Mouse (Mus musculus) MN1 (cell line): ENCODE results near the gene Enox1.
A peak's percentile ranks its signal among the peaks of the same experiment; 100 is the strongest.

Experiments
- DNase-seq: peaks from one replicate; pipeline ENCODE4 v3.0.0-alpha.2; 2016; ENCODE audit warnings: low spot score

Enox1 gene

DNA sequence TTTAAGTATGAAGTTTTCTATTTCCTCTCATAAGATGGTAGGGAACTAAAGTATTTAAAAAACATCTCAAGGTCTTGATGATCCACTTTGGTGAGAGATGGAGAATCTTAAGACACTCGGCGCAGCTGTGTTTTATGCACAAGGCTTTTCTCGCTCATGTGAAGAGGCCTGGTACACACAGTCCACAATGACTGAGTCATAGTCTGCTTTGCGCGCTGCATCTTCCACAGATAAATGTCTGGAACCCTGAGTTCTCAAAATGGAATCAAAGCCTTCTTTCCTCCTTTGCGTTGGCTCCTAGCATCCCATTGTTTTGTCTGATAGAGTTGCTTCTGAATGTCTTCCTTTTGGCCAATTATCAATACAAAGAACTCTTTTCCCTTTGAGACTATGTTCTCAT is 119.0 kb downstream of the Enox1 start:
- no peak for DNase-seq

DNA sequence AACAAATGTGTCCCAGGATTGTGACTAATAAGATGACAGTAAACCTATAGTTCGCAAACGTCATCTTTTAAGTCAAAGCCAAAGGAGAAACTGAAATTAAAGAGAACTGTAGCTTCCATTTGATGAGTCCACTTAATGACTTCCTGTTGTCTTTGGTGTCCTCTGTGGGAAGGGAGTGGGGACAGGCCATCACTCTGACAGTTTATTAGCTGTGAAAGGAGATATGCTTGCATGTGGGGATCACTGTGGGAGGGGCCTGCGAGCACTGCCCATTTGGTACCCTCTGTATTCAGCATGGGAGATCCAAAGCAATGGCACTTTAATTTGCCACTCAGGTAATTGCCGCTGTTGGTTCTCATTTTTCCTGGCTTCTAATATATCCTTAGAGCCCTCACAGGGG is 122.6 kb downstream of the Enox1 start:
- no peak for DNase-seq

DNA sequence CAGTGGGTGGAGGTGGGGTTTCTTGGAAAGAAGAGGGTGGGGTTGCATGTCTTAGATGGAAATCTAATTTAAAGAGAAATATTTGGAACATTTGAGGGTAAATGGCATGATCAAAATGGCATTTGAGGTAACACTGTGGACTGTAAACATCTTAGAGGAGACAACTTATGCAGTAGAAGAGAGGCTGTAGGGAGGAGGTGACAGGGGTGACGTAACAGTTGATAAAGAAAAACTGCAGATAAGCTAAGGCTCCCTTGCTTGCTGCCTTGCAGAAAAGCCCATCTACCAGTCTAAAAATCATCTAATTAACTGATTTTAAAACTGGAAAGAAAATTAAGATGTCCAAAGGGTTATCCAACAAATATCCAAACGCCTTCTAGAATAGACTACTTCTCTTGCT is 123.9 kb downstream of the Enox1 start:
- DNase-seq = no peak

DNA sequence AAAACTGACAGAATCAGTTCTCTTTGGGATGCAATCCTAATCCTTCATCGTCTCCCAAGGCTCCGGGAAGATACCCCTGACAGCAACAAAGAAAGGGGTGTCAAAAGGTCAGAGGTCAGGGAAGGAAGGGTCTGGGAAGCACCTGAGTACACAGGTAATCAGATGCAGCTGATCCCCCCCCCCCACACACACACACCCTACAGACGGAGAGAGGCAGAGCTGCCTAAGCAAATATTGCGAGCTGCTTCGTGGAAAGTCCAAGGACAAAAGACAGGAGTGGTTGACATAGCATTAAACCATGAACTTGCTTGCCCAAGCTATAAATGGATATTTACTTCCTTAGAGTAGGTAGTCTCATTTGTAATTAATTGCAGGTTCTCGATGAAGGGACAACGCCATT is 124.3 kb downstream of the Enox1 start:
- no peak for DNase-seq

DNA sequence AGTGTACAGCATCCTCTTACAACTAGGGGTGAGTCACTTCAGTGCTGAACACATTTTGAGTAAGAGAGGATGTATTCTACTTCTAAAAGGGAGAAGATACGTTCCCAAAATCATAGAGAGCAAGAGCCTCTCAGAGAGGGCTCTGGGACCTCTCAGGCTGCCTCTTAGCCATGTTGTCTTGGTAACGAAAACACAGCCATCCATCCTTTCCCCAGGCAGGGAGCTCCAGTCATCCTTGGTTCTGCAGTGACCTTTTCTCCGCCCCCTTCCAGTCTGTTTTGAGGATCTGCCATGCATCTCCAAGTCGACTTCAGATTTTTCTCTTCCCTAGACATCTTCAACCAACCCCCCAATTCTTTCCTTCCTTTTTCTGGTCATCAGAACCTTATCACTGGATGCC is 127.4 kb downstream of the Enox1 start:
- DNase-seq = peak; percentile 28

DNA sequence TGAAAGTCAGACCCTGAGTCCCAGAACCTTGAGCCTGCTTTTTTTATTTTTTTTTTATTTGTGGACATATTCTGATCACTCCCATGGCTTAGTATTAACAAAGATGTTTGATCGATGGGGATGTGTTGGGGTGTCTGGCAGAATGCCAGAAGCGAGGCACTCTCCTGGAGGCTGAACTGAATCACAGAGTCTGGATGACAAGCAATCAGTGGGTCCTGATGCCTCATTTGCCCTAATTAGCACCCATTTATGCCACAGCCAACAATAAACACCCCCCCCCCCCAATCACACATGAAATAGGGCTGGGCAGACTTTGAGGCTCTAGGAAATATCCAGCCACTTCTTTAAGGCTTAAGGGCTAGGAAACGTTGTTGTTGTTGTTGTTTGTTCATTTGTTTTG is 128.9 kb downstream of the Enox1 start:
- no peak for DNase-seq

DNA sequence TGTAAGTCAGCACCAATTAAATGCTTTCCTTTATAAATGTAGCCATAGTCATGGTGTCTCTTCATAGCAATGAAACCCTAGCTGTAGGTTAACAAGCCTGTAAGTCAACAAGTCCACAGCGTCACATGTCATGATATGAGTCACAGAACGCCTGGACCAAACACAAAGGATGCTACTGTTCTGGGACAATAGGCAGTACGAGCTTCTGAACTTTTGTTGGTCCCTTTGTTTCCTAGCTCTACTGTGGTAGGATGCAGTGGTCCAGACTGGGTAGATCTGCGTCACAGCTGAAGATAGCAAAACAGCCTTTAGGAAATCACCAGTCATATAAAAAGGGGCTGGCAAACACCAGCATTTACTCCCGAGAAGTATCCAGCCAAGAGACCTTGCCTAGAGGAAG is 135.2 kb downstream of the Enox1 start:
- no peak for DNase-seq

DNA sequence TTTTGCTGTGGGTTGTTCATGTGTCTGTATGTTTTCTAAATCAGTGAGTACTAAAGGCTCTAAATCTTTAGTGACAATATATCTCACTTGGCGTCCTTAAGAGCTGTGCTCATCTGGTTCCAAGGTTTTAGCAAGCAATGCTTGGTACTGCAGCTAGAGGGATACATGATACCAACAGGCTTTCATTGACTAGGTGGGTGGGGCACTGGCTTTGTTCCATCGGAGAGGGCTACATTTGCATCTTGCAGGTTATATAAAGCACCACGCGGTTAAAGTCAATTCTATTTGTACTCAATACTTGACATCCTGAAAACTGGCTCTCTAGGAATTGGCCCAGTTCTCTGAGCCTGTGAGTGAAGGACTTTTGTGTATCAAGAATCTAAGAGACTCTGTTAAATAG is 140.5 kb downstream of the Enox1 start:
- DNase-seq = no peak

DNA sequence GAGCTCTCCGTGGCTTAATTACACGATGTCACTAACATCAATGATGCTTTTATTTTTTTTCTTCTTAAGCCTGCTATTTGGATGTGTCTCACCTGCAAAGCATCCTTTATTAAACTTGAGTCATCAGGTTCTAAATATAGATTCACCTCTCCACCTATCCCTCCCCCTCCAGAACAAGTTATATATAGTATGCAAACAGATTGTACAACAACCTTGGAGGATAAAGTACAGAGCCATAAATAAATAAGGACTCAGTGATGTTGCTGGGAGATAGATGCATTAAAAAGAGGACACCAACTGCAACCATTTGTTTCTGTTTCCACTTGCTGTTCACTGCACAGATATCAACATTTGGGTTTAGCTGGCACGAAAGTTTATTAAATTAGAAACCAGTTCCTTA is 141.8 kb downstream of the Enox1 start:
- no peak for DNase-seq

DNA sequence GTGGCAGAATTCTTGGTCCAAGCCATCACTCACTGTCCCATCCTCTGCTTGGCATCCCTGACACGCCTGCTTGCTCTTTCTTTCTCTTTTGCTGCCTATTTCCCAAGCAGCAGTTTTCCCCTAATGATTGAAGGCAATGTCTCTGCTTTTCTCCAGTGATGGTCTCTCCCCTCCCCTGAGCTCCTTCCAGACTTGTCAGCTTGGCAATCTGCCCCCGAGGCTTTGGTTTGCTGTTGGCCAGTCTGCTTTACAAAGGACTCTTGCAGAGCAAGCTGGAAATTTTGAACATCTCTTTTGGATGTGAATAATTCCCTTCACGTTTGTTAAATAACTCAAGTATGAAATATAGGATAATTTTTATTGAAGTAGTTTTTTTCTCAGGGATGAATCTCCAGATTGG is 153.0 kb downstream of the Enox1 start:
- DNase-seq = peak; percentile 76

DNA sequence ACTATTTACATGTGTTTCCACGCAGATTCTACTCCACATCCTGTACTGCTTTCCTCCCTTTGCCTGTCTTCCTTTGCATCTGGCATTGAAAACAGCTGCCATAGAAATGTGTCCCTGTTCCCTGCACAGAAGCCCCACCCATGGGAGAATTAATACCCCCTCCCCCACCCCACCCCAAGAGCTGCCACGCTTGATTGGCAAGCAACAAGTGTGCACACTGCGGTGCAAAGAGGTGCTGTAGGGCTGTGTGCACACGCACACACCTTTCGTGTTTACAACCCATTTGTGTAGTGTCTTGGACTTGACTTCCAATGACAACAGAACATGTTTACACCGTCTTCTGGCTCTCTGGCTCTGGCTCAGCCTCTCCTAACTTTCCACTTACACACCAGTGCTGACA is 154.9 kb downstream of the Enox1 start:
- no peak for DNase-seq

DNA sequence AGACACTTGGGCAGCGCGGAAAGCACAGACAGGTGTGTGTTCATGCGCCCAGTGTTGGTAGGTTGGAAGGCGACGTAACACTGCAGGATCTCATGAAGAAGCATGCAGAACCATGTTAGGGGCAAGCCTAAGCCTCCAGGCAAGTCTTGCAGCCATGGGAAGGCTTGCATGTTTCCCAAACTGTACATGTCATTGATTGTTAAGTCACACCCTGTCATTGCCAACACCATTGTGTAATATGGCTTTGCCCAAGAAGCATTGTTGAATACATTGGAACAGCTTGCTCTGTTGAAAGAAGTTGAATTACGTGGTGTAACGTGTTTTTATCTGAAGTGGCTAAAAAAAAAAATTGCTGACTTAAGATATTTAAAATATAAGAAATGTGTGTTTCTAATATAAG is 162.8 kb downstream of the Enox1 start:
- no peak for DNase-seq

DNA sequence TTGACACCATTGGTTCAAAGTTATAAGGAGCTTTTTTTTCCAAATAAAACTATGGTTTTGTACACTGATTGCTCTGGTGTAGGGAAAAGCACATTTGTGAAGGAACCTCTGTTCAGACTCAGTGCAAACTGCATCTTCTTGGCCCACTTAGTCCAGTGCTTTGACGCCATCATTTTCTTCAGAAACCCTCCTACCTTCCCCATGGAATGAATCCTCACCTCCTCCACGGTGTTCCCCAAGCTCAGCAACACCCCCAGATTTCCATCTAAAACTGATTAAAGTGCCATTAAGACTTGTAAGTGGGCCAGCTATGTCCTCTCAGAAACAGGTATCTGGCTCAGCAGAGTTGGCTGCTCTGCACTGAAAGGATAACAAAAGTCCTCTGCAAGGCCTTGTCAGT is 167.8 kb downstream of the Enox1 start:
- DNase-seq = no peak

DNA sequence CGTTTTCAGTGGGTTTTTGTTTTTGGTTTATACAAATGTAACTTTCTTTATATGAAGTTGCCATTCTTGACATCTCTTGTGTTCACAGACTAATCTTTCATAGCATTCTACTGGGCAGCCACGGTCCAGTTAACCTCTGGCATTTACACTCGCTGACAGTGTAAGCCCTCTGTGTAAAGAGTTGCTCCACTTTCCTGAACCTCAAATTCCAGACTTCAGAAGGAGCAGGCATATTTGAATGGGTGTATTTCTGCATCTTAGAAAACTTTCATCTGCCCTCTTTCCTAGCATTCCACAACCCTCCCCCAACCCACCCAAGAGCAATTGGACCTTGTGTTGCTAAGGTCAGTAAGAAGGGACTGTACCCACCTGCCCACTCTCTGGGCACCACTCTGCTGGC is 171.1 kb downstream of the Enox1 start:
- no peak for DNase-seq

DNA sequence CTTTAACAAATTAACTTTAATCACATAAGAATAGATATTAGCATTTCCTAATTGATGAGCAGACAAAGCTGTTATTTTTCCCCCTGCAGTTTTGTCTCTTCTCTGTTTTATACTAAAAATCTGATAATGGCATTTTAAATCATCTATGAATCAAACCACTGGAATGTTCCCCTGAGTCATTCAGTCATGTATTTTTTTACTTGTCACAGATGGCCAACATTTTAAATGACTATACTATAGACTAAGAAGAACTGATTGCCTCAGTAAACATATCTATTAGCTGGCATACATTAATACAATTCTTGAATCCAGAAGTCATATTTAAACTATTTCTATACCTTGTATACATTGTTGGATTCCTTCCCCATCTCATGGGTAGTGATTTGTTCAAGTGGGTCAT is 173.2 kb downstream of the Enox1 start:
- DNase-seq = no peak

DNA sequence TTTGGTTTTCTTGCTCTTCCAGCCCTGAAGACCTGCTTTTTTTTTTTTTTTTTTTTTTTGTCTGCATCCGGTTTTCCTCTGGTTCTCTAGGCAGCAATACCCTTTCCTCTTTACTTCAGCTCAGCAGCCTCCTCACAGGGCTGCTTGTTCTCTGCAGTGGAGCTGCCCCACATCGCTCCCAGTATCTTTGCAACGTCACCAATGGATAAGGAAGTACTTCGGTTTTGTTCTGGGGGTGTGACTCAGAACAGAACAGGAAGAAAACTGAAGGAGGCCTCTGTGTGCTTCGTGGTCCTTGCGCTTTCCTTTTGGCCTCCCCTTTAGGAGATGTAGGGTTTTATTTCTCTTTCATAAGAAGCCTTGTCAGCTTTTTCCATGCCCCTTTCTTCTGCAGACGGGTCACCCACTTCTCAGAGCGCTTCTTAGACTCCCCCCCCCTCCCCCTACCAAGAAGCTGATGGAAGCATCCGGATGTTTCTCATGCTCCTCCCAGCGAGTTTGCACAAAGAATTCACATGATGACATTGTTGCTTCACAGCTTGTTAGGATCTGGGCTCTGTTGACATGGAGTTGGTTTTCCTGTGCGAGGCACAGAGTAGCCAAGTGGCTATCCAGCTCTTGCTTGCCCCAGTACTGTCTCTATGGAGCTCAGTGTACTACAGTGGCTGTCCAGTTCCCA is 187.2 kb downstream of the Enox1 start:
- no peak for DNase-seq

DNA sequence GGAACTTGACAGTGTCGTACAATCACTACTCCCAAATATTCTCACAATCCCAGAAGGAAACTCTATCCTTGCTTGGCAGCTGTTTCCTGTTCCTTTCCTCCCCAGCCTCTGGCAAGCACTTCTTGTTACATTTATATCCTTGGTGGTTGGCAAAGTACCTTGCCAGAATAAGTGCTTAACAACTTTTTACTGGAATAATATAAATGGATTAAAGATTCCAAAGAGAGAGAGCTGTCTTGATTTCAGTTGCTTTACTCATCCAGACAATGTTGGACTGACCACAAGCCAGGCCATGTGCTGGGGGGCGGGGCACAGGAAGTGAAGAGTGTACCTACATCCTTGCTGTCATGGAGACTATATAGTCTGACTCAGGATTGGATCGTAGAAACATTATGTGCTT is 189.7 kb downstream of the Enox1 start:
- peak; percentile 16 for DNase-seq

DNA sequence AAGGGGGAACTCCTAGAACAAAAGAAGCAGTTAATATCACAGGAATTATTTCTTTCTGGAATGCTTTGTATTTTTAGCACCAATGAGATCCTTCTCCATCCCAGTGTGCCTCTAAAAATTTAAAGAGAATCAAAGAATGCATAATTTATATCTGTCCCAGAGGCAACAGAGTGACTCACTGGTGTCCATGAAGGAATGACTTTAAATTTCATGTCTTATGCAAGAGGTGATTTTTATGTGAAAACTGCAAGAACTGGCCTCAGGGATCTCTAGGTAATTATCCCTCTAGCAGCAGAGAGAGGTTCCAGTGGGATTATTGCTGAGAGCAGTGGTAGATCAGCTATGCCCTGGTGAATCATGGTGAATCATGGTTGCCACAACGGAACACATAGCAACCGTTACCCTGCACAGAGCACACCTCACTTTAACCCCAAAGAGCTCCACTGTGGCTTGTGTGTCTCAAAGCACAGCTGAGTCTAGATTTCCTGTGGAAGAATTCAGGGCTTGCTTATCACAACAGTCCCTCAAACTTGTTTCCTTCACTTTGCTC is 195.3 kb downstream of the Enox1 start:
- DNase-seq = peak; percentile 59

DNA sequence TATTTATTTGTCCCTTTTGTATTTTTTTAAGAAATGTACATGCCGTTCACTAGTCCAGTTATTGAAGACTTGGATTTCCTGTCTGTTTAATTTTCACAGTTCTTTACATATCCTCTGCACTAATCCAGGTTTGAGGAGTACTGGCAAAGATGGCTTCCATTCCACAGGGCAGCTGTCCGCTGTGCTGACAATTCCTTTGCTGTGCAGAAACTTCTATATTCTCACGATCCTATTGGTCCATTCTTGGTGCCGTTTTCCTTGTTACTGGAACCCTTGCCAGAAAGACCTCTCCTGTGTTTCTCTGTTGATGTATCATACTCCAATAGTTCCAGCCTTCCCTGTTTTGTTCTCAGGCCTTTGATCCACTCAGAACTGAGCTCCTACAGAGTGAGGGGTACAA is 206.1 kb downstream of the Enox1 start:
- no peak for DNase-seq

DNA sequence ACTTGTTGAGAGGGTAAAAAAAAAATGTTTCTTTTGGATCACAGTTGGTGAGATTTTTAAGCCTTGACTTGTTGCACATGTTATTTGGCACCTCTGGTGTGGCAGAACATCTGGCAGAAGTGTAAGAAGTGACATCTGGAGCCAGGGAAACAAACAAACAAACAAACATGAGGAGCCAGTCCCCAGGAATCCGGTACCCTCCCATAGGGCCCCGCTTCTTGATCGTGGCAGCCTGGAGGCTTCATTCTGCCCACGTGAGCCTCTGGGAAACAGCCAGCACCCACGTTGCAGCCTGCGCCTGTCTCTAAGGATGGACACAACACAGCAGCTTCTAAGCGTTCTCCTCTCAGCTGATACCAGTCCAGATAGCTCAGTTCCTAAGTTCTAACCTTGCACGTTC is 211.8 kb downstream of the Enox1 start:
- no peak for DNase-seq

DNA sequence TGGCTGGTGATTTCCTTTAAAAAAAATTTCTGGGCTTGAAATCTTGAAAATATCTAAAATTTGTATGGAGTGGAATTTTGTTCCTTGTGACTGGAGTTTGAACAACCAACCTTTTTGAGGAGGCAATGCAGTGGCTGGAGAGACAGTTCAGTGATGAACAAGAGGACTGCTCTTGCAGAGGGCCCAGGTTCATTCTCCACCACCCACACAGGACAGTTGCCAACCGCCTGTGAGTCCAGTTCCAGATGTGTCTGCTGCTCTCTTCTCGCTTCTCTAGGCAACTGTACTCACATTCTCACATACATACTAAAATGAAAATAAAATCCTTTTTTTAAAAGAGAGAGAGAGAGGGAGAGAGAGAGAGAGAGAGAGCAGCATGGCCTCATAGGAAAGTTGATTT is 212.5 kb downstream of the Enox1 start:
- no peak for DNase-seq

DNA sequence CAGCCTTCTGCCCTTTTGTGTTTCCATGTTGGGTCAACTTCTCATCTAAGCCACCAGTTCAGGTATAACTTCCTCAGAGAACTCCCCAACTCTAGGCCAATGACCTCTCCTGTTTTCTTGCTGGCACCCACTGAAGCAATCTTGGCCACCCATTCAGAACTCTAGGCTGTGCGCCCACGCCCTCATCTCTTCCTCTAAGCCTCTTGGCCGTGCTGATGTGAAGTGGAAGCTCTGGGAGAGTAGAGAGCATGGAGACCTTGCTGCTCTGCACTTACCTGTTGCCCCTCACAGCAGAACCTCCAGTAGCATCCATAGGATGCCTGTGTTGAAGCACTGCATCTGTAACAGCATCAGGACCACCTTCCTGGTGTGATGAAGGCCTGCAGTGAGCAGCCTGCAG is 214.0 kb downstream of the Enox1 start:
- DNase-seq = no peak

DNA sequence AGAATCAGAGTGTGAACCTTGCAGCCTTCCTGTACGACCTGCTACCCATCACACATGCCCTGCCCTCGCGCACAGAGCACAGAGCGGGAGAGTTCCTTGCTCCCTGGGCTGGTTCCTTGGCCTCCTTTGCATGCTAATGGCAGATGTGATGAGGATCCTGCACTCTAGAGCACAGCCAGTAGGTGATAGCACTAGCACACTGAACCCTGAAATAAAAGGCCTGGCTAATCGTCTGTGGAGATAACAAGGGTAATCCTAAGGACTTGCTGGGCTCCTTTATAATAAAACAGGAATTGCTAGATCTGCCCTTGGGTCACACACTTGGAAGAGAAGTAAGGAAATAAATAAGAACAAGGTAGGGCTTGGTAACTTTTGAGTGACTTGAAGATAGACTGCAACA is 215.4 kb downstream of the Enox1 start:
- DNase-seq = no peak

DNA sequence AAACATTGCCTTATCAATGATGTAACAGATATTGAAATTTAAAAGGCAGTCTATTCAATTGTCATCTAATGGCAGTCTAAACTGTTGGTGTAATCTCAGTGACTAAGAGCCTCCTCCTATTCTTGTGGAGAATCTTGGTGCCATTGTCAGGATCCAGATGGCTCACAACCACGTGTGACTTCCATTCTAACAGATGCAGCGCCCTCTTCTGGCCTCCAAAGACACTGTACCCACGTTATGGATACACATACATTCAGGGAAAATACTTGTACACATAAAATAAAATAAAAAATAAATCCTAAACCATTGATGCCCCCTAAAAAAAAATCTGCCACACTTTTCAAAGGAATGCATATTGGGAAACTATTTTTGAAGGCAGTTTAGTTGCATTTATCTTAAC is 216.6 kb downstream of the Enox1 start:
- DNase-seq = no peak

DNA sequence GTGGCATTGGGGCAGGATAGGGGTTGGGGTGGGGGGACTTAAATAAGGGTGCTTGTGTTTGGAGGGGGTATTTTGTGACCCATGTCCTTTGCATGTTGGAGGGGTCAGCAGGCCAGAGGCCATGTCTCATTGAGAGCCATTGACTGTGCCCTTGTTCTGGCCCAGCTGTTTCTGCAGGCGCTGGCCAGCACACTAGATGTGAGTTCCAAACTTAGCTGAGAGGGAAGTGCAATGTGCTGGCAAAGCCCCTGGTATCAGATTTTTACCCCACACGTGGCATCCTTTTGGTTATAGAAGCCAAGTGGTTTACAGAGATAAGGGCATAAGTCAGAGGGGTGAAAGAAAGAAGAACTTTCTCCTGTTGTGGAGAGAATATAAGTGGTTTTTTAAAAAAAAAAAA is 218.5 kb downstream of the Enox1 start:
- no peak for DNase-seq
